22 mouse cellular contexts compared by ENCODE assay signal in the genomic region with DNA sequence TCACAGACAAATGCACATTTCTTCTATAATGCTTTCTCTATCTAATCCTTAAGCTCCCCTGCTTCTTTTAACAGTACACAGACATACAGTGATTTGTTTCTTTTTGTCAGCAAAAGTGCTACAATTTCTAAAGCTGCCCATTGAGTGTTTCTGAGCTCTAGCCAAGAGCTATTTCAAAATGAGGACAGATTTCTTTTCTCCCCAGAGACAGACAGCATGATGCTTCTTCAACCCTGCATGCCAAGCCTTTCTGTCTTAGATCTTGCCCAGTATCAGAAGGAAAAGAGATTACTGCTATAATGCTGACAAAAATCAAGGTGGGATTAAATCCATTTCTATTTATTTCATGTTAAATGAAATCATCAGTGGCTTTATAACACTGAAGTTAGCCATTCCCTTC. TPM values are rescaled to one million over a fixed set of nuclear protein-coding genes. Genes with fewer than 3 reads are reported as not detected.
A peak's percentile ranks its signal among the peaks of the same experiment; 100 is the strongest.
DNase-seq lines count a peak whose midpoint lies in the region; ATAC-seq and TF ChIP-seq lines count a peak whose summit lies in the region.
"Had no signal": no experiment of that assay in that cellular context is flagged by ENCODE, and none has a peak within 500 bp of the region (broad histone marks: within the 10 kb centered on the region; RNA-seq: fewer than 3 reads in every experiment).

No protein-coding gene starts in this region.

- H3K4me3 ChIP-seq in hindbrain, postnatal 0 days (ENCODE audit: low read length): no peak overlapping the region
- H3K4me3 ChIP-seq in hindbrain, embryonic 12.5 days: no peak overlapping the region
- H3K4me3 ChIP-seq in kidney, embryonic 15.5 days (replicated peaks): no peak overlapping the region
- H3K4me3 ChIP-seq: embryonic facial prominence, embryonic 10.5 days; forebrain, embryonic 15.5 days; heart, adult 2 months; heart, embryonic 15.5 days had no signal

- DNase-seq in cerebellum, adult 11 months: no peak
- peak; percentile 45 for DNase-seq in hindbrain, postnatal 0 days (ENCODE audit: low spot score)
- peak; percentile 49 for DNase-seq in brain, embryonic 14.5 days (ENCODE audit: low read depth)
- DNase-seq in cerebellum, adult 9-11 months: peak; percentile 49
- DNase-seq in left cerebral cortex, postnatal 14 days (ENCODE audit: low spot score in 2 of 2): no peak
- DNase-seq: adrenal gland, postnatal 10 days; B cell, adult 2 months; gastrocnemius, postnatal 14 days; heart, adult 2 months; heart, postnatal 14 days had no signal

- H3K4me2 ChIP-seq in hindbrain, postnatal 0 days (ENCODE audit: low read depth, low read length): no peak overlapping the region
- no peak overlapping the region for H3K4me2 ChIP-seq in hindbrain, embryonic 12.5 days (replicated peaks)
- no peak overlapping the region for H3K4me2 ChIP-seq in kidney, embryonic 15.5 days
- H3K4me2 ChIP-seq: forebrain, embryonic 15.5 days; heart, embryonic 11.5 days; heart, embryonic 15.5 days; hindbrain, embryonic 14.5 days had no signal

- H3K27me3 ChIP-seq in hindbrain, postnatal 0 days (ENCODE audit: insufficient read depth, low read length): no peaks in the 10 kb centered on the region
- H3K27me3 ChIP-seq in hindbrain, embryonic 12.5 days: no peaks in the 10 kb centered on the region
- no peaks in the 10 kb centered on the region for H3K27me3 ChIP-seq in kidney, embryonic 15.5 days
- H3K27me3 ChIP-seq: forebrain, embryonic 15.5 days; heart, embryonic 15.5 days had no signal

- no peaks in the 10 kb centered on the region for H3K9me3 ChIP-seq in hindbrain, postnatal 0 days (ENCODE audit: low read length)
- H3K9me3 ChIP-seq in hindbrain, embryonic 12.5 days (replicated peaks): no peaks in the 10 kb centered on the region
- H3K9me3 ChIP-seq in kidney, embryonic 15.5 days (replicated peaks): no peaks in the 10 kb centered on the region
- H3K9me3 ChIP-seq: embryonic facial prominence, embryonic 10.5 days; forebrain, embryonic 15.5 days; G1E; heart, embryonic 15.5 days had no signal

- no peak for TF ChIP-seq CTCF in hindbrain, postnatal 0 days (IDR thresholded peaks at IDR 0.05; ENCODE audit: low read depth)
- TF ChIP-seq CTCF in brain, embryonic 14.5 days (IDR thresholded peaks at IDR 0.05; ENCODE audit: borderline replicate concordance, extremely low read depth, insufficient read depth, insufficient read length): no peak

- intact Hi-C loops in left cerebral cortex, postnatal 14 days (cut with DNase I): no loop called here

- no peak overlapping the region for H3K9ac ChIP-seq in hindbrain, postnatal 0 days (replicated peaks; ENCODE audit: low read length)
- H3K9ac ChIP-seq in hindbrain, embryonic 12.5 days: no peak overlapping the region
- no peak overlapping the region for H3K9ac ChIP-seq in kidney, embryonic 15.5 days
- H3K9ac ChIP-seq: forebrain, embryonic 15.5 days; heart, embryonic 15.5 days; hindbrain, embryonic 14.5 days had no signal

- no peak for TF ChIP-seq POLR2A in brain, embryonic 14.5 days (IDR thresholded peaks at IDR 0.05; ENCODE audit: borderline replicate concordance, extremely low read depth, insufficient read depth, insufficient read length, poor library complexity, severe bottlenecking)

- H3K27ac ChIP-seq in hindbrain, postnatal 0 days: no peak overlapping the region
- H3K27ac ChIP-seq in hindbrain, embryonic 12.5 days: no peak overlapping the region
- H3K27ac ChIP-seq in kidney, embryonic 15.5 days: no peak overlapping the region
- H3K27ac ChIP-seq: embryonic facial prominence, embryonic 10.5 days; forebrain, embryonic 15.5 days; heart, adult 2 months; heart, embryonic 15.5 days; hindbrain, embryonic 14.5 days had no signal

- H3K36me3 ChIP-seq in hindbrain, postnatal 0 days (ENCODE audit: insufficient read depth, low read length): no peaks in the 10 kb centered on the region
- H3K36me3 ChIP-seq in hindbrain, embryonic 12.5 days: no peaks in the 10 kb centered on the region
- no peaks in the 10 kb centered on the region for H3K36me3 ChIP-seq in kidney, embryonic 15.5 days
- H3K36me3 ChIP-seq: embryonic facial prominence, embryonic 10.5 days; forebrain, embryonic 15.5 days; G1E; heart, embryonic 15.5 days had no signal

- H3K4me1 ChIP-seq in hindbrain, postnatal 0 days (ENCODE audit: insufficient read depth, low read length): no peaks in the 10 kb centered on the region
- no peaks in the 10 kb centered on the region for H3K4me1 ChIP-seq in hindbrain, embryonic 12.5 days
- H3K4me1 ChIP-seq in kidney, embryonic 15.5 days: no peaks in the 10 kb centered on the region
- H3K4me1 ChIP-seq: embryonic facial prominence, embryonic 10.5 days; heart, embryonic 15.5 days had no signal

- ATAC-seq in cerebellum, adult (ENCODE audit: insufficient number of reproducible peaks, low FRiP score, low TSS enrichment): peak; percentile 70
- ATAC-seq in hindbrain, postnatal 0 days: no peak
- ATAC-seq in hindbrain, embryonic 12.5 days (ENCODE audit: low FRiP score): no peak
- ATAC-seq in kidney, embryonic 15.5 days (replicated peaks; ENCODE audit: low FRiP score): no peak
- ATAC-seq: CD4-positive, CD25-positive, alpha-beta regulatory T cell, adult 4 months; forebrain, embryonic 15.5 days; intestine, embryonic 16.5 days had no signal

RNA-seq across cellular contexts. Expression of a gene that starts 18.7 kb away (rescaled TPM):
- 88.9 and 120 TPM in 2 replicates for total RNA-seq in hindbrain, postnatal 0 days (2014; rRNA removed)
- polyA plus RNA-seq in hindbrain, postnatal 0 days (2015; fragmentation: Nextera tagmentation; extraction: Ambion mirVana): 24.9 and 25.5 TPM in 2 replicates
- 15.1 and 15.4 TPM in 2 replicates for polyA plus RNA-seq in hindbrain, embryonic 12.5 days (2016; fragmentation: Nextera tagmentation; extraction: Ambion mirVana)
- 45.9 and 50.1 TPM in 2 replicates for polyA plus RNA-seq in brain, embryonic 14.5 days (2012; rRNA removed)
- polyA plus RNA-seq in kidney, embryonic 15.5 days (2015; fragmentation: Nextera tagmentation; extraction: Ambion mirVana): 3.6 and 4.9 TPM in 2 replicates
- 10 to 100 TPM; 66.4 to 69.7 TPM for total RNA-seq in left cerebral cortex, postnatal 14 days (2021)
- total RNA-seq: hematopoietic stem cell, adult 5-6 weeks had no signal
- polyA plus RNA-seq: CD4-positive, CD25-positive, alpha-beta regulatory T cell, adult 4 months; G1E had no signal

Comparison
In these comparisons a context has a peak if more than half of its experiments do, and no peak if none do; other contexts are left out.
1. DNase-seq: peak in hindbrain, postnatal 0 days (single experiment), brain, embryonic 14.5 days (single experiment) and cerebellum, adult 9-11 months (single experiment); none in cerebellum, adult 11 months (single experiment) and left cerebral cortex, postnatal 14 days (0 of 2).